Mouse (Mus musculus) embryonic fibroblast, embryonic 13.5 days (primary cell): Measurements from ENCODE around the gene Slc12a5.

ENCODE experiments used
- CTCF ChIP-seq: IDR thresholded peaks from 2 replicates; pipeline ENCODE4 v1.5.1; 2011; ENCODE audit warnings: mild to moderate bottlenecking, control low read depth, low read length, moderate library complexity, borderline replicate concordance; ENCODE audit not compliant: insufficient read depth
- POLR2A ChIP-seq: IDR thresholded peaks from 2 replicates; pipeline ENCODE4 v1.6.1; 2011; ENCODE audit warnings: low read depth, mild to moderate bottlenecking, control low read depth, low read length, moderate library complexity

GRCm38 (mm10) chr2:164917371-164917770 lies 43.2 kb upstream of the Slc12a5 start:
- TF ChIP-seq CTCF (no peak), POLR2A (no peak)
